Mouse (Mus musculus) CH12.LX (cell line): ENCODE measurements around the gene Abcf2.

Source experiments
- CTCF ChIP-seq, 2 experiments: IDR thresholded peaks in 1 of 2; conservative IDR thresholded peaks in 1 of 2; 2 replicates each; pipeline ENCODE4 v1.5.1; 2011 to 2012; ENCODE audit warnings: low read depth in 2 of 2, low read length in 2 of 2, improper control_type of control experiment in 1 of 2, inconsistent platforms in 1 of 2, mild to moderate bottlenecking in 1 of 2, moderate library complexity in 1 of 2
- MXI1 ChIP-seq: IDR thresholded peaks from 2 replicates; pipeline ENCODE4 v1.6.1; 2011; ENCODE audit warnings: mild to moderate bottlenecking, low read depth, low read length, improper control_type of control experiment
- MYC ChIP-seq: IDR thresholded peaks from 2 replicates; pipeline ENCODE4 v1.6.1; 2011; ENCODE audit warnings: low read depth, mild to moderate bottlenecking, improper control_type of control experiment, low read length
- POLR2A ChIP-seq: IDR thresholded peaks from 2 replicates; pipeline ENCODE4 v1.6.1; 2011; ENCODE audit warnings: low read depth, mild to moderate bottlenecking, improper control_type of control experiment, low read length
- TBP ChIP-seq: conservative IDR thresholded peaks from 2 replicates; pipeline ENCODE4 v1.6.1; 2011; ENCODE audit warnings: low read depth, low read length, improper control_type of control experiment
- UBTF ChIP-seq: IDR thresholded peaks from 2 replicates; pipeline ENCODE4 v1.6.1; 2012; ENCODE audit warnings: low read depth, mild to moderate bottlenecking, inconsistent platforms, low read length, improper control_type of control experiment, moderate library complexity

GRCm38 (mm10) chr5:24622386-24623040 is 45.2 kb upstream of the Abcf2 start:
- TF ChIP-seq CTCF (conservative IDR thresholded peaks at IDR 0.05 in 1 of 2, IDR thresholded peaks at IDR 0.05 in 1 of 2; ENCODE audit: low read depth in 2 of 2, low read length in 2 of 2) (no peak), MXI1 (no peak), TBP (no peak), POLR2A (no peak), MYC (no peak), UBTF (no peak)
